Mouse (Mus musculus): Measurements from ENCODE around the gene Fgf15. TPM values are rescaled to one million over a fixed set of nuclear protein-coding genes. Genes with fewer than 3 reads are reported as not detected.

The Fgf15 gene
- polyA plus RNA-seq, 2 experiments: 0.13 TPM; not detected in 1

- H3K9ac ChIP-seq (ENCODE audit: low read depth, low read length, severe bottlenecking): no peak overlapping the region
Observed at GRCm38 (mm10) chr7:144907793-144908192, 11.5 kb downstream of the Fgf15 start.

GRCm38 (mm10) chr7:144908705-144909104 lies 12.4 kb downstream of the Fgf15 start:
- no peak overlapping the region for H3K4me2 ChIP-seq (replicated peaks; ENCODE audit: low read depth, low read length, severe bottlenecking)
- H3K4me1 ChIP-seq (ENCODE audit: control insufficient read depth, insufficient read depth, low read length): 0 out of 2 replicates have a peak, but pooled peaks cover 3% of the 10 kb centered on the region
- DNase-seq (ENCODE audit: low spot score) (no peak), ATAC-seq (ENCODE audit: low FRiP score, low read depth) (no peak)
- WGBS: 31% methylated on average over 7 of the region's 7 CpGs
- H3K9me3 ChIP-seq (ENCODE audit: control insufficient read depth, low read length): 0 out of 2 replicates have a peak, but pooled peaks cover 5% of the 10 kb centered on the region
- no peaks in the 10 kb centered on the region for H3K36me3 ChIP-seq (ENCODE audit: control insufficient read depth, insufficient read depth, low read length)
- H3K9ac ChIP-seq (ENCODE audit: low read depth, low read length, severe bottlenecking): no peak overlapping the region
- H3K4me3 ChIP-seq (replicated peaks; ENCODE audit: low read length): no peak overlapping the region
- no peak for TF ChIP-seq POLR2A (IDR thresholded peaks at IDR 0.05; ENCODE audit: borderline replicate concordance, extremely low read depth, insufficient read depth, insufficient read length)
- H3K27ac ChIP-seq (replicated peaks; ENCODE audit: low read depth, low read length): no peak overlapping the region
- H3K27me3 ChIP-seq (ENCODE audit: control insufficient read depth, insufficient read depth, low read length): peaks cover 8% of the 10 kb centered on the region; the same call in 1 of the 2 replicates

More at GRCm38 (mm10) chr7:144907793-144908192, 11.5 kb downstream of the Fgf15 start:
- Histone ChIP-seq H3K4me1 (ENCODE audit: control insufficient read depth, insufficient read depth, low read length) (0 out of 2 replicates have a peak, but pooled peaks cover 3% of the 10 kb centered on the region), H3K36me3 (ENCODE audit: control insufficient read depth, insufficient read depth, low read length) (no peaks in the 10 kb centered on the region), H3K4me3 (replicated peaks; ENCODE audit: low read length) (no peak overlapping the region), H3K27me3 (ENCODE audit: control insufficient read depth, insufficient read depth, low read length) (peaks cover 8% of the 10 kb centered on the region; the same call in 1 of the 2 replicates), H3K9me3 (ENCODE audit: control insufficient read depth, low read length) (0 out of 2 replicates have a peak, but pooled peaks cover 5% of the 10 kb centered on the region), H3K27ac (replicated peaks; ENCODE audit: low read depth, low read length) (no peak overlapping the region), H3K4me2 (replicated peaks; ENCODE audit: low read depth, low read length, severe bottlenecking) (no peak overlapping the region)
- no peak for DNase-seq (ENCODE audit: low spot score)
- no peak for TF ChIP-seq POLR2A (IDR thresholded peaks at IDR 0.05; ENCODE audit: borderline replicate concordance, extremely low read depth, insufficient read depth, insufficient read length)
- no peak for ATAC-seq (ENCODE audit: low FRiP score, low read depth)
- WGBS: 11% methylated on average over 8 of the region's 8 CpGs

GRCm38 (mm10) chr7:144911121-144911520 lies 14.8 kb downstream of the Fgf15 start:
- TF ChIP-seq POLR2A (IDR thresholded peaks at IDR 0.05; ENCODE audit: borderline replicate concordance, extremely low read depth, insufficient read depth, insufficient read length): no peak
- no peaks in the 10 kb centered on the region for H3K9me3 ChIP-seq (ENCODE audit: control insufficient read depth, low read length)
- H3K9ac ChIP-seq (ENCODE audit: low read depth, low read length, severe bottlenecking): no peak overlapping the region
- DNase-seq (ENCODE audit: low spot score): no peak
- no peaks in the 10 kb centered on the region for H3K36me3 ChIP-seq (ENCODE audit: control insufficient read depth, insufficient read depth, low read length)
- WGBS: 83% methylated on average over 1 of the region's 1 CpGs
- no peak for ATAC-seq (ENCODE audit: low FRiP score, low read depth)
- H3K27ac ChIP-seq (replicated peaks; ENCODE audit: low read depth, low read length): no peak overlapping the region
- no peak overlapping the region for H3K4me2 ChIP-seq (replicated peaks; ENCODE audit: low read depth, low read length, severe bottlenecking)
- peaks cover 8% of the 10 kb centered on the region; the same call in 1 of the 2 replicates for H3K27me3 ChIP-seq (ENCODE audit: control insufficient read depth, insufficient read depth, low read length)
- H3K4me1 ChIP-seq (ENCODE audit: control insufficient read depth, insufficient read depth, low read length): peaks cover 10% of the 10 kb centered on the region
- no peak overlapping the region for H3K4me3 ChIP-seq (replicated peaks; ENCODE audit: low read length)

- DNase-seq (ENCODE audit: low spot score): no peak
- TF ChIP-seq POLR2A (IDR thresholded peaks at IDR 0.05; ENCODE audit: borderline replicate concordance, extremely low read depth, insufficient read depth, insufficient read length): no peak
- Histone ChIP-seq H3K36me3 (ENCODE audit: control insufficient read depth, insufficient read depth, low read length) (no peaks in the 10 kb centered on the region), H3K27ac (replicated peaks; ENCODE audit: low read depth, low read length) (no peak overlapping the region), H3K9ac (ENCODE audit: low read depth, low read length, severe bottlenecking) (no peak overlapping the region), H3K9me3 (ENCODE audit: control insufficient read depth, low read length) (no peaks in the 10 kb centered on the region), H3K27me3 (ENCODE audit: control insufficient read depth, insufficient read depth, low read length) (no peaks in the 10 kb centered on the region), H3K4me2 (replicated peaks; ENCODE audit: low read depth, low read length, severe bottlenecking) (no peak overlapping the region), H3K4me3 (replicated peaks; ENCODE audit: low read length) (no peak overlapping the region), H3K4me1 (ENCODE audit: control insufficient read depth, insufficient read depth, low read length) (peaks cover 8% of the 10 kb centered on the region)
- ATAC-seq (ENCODE audit: low FRiP score, low read depth): no peak
- 74% methylated on average over 4 of the region's 4 CpGs for WGBS
Observed at GRCm38 (mm10) chr7:144912897-144913296, 16.6 kb downstream of the Fgf15 start.

- Histone ChIP-seq H3K4me3 (replicated peaks; ENCODE audit: low read length) (peak overlapping the region; percentile 63), H3K9me3 (ENCODE audit: control insufficient read depth, low read length) (no peaks in the 10 kb centered on the region), H3K9ac (ENCODE audit: low read depth, low read length, severe bottlenecking) (peak overlapping the region; percentile 66), H3K27me3 (ENCODE audit: control insufficient read depth, insufficient read depth, low read length) (no peaks in the 10 kb centered on the region), H3K27ac (replicated peaks; ENCODE audit: low read depth, low read length) (peak overlapping the region; percentile 33; the same call in 1 of the 2 replicates), H3K4me2 (replicated peaks; ENCODE audit: low read depth, low read length, severe bottlenecking) (peak overlapping the region; percentile 68), H3K4me1 (ENCODE audit: control insufficient read depth, insufficient read depth, low read length) (peaks cover 8% of the 10 kb centered on the region), H3K36me3 (ENCODE audit: control insufficient read depth, insufficient read depth, low read length) (peaks cover 13% of the 10 kb centered on the region; the same call in 1 of the 2 replicates)
- TF ChIP-seq POLR2A (IDR thresholded peaks at IDR 0.05; ENCODE audit: borderline replicate concordance, extremely low read depth, insufficient read depth, insufficient read length): no peak
- 11% methylated on average over 17 of the region's 17 CpGs for WGBS
- ATAC-seq (ENCODE audit: low FRiP score, low read depth): peak; percentile 87
- DNase-seq (ENCODE audit: low spot score): peak; percentile 75
Observed at GRCm38 (mm10) chr7:144914296-144914947, 18.1 kb downstream of the Fgf15 start.

All from limb, embryonic 14.5 days (tissue).